Mouse (Mus musculus) adrenal gland, postnatal 36 days (tissue): ENCODE results near the gene Cd55. TPM values are rescaled to one million over a fixed set of nuclear protein-coding genes. Genes with fewer than 3 reads are reported as not detected.
"Not testable (repeated sequence)": the region's sequence is repeated elsewhere in the genome, so short reads cannot be mapped to it uniquely, and the experiment has no call there.

Source experiments
- DNase-seq, 2 experiments: peaks; one replicate each; pipeline ENCODE4 v3.0.0; 2021; ENCODE audit warnings: mixed read lengths in 1 of 2
- total RNA-seq, 2 experiments: library from RNA; stranded (reverse); gene quantifications; 2 replicates each; pipeline ENCODE4 v1.2.3; 2021

Gene Cd55
- total RNA-seq, 2 experiments from 2014 or later = 12.0 to 16.6 TPM

GRCm38 (mm10) chr1:130427175-130427853, 35.2 kb downstream of the Cd55 start:
- not testable (repeated sequence) for DNase-seq

GRCm38 (mm10) chr1:130422664-130423111, 39.9 kb downstream of the Cd55 start, which contains the start of gene Cd55b:
Gene Cd55b (minus strand): TSS chr1:130423009.
- peak in 1 of 2 experiments; percentile 6 for DNase-seq

GRCm38 (mm10) chr1:130422033-130422432, 40.5 kb downstream of the Cd55 start:
- DNase-seq = not testable (repeated sequence)

- not testable (repeated sequence) for DNase-seq
These were observed 65.4 kb downstream of the Cd55 start for GRCm38 (mm10) chr1:130397109-130397508.

Other genes with a start within 250 kb of the Cd55 start
- under 1 TPM in 1 of 2 experiments, not detected in 1; 0.40 TPM for gene Cd55b, start 39.7 kb downstream of the Cd55 start, total RNA-seq
- gene Zp3r, start 166.9 kb upstream of the Cd55 start, total RNA-seq = not detected
- gene C4bp, start 198.9 kb upstream of the Cd55 start, total RNA-seq = under 1 TPM in 1 of 2 experiments, not detected in 1; 0.46 TPM